Mouse (Mus musculus): Measurements from ENCODE around the gene B4gat1. TPM values are rescaled to one million over a fixed set of nuclear protein-coding genes. Genes with fewer than 3 reads are reported as not detected.

Gene B4gat1
- polyA plus RNA-seq, 1 experiment from 2014 or later, result 42.8 TPM

- no peak overlapping the region for H3K27ac ChIP-seq
- H3K36me3 ChIP-seq, result peaks cover 15% of the 10 kb centered on the region
- DNase-seq (ENCODE audit: low spot score), result no peak
- H3K27me3 ChIP-seq (ENCODE audit: insufficient read depth, poor library complexity, severe bottlenecking), result peaks cover 66% of the 10 kb centered on the region
- 23% methylated on average over 9 of the region's 9 CpGs for WGBS
- H3K4me3 ChIP-seq, result no peak overlapping the region
- H3K9me3 ChIP-seq, result no peaks in the 10 kb centered on the region
- H3K4me1 ChIP-seq, result peaks cover 69% of the 10 kb centered on the region
These were observed 15.3 kb downstream of the B4gat1 start for GRCm38 (mm10) chr19:5053909-5054308.

- WGBS, result 11% methylated on average over 6 of the region's 6 CpGs
- Histone ChIP-seq H3K27ac (peak overlapping the region; percentile 38; the same call in 1 of the 2 replicates), H3K27me3 (ENCODE audit: insufficient read depth, poor library complexity, severe bottlenecking) (peaks cover 52% of the 10 kb centered on the region), H3K4me3 (no peak overlapping the region), H3K4me1 (peaks cover 69% of the 10 kb centered on the region), H3K9me3 (no peaks in the 10 kb centered on the region), H3K36me3 (peaks cover 8% of the 10 kb centered on the region; the same call in 1 of the 2 replicates)
- no peak for DNase-seq (ENCODE audit: low spot score)
These were observed 17.6 kb downstream of the B4gat1 start for GRCm38 (mm10) chr19:5056251-5056650.

GRCm38 (mm10) chr19:5057876-5058775, 19.5 kb downstream of the B4gat1 start:
- peaks cover 34% of the 10 kb centered on the region for H3K27me3 ChIP-seq (ENCODE audit: insufficient read depth, poor library complexity, severe bottlenecking)
- H3K27ac ChIP-seq, result peak overlapping the region; percentile 85
- H3K9me3 ChIP-seq, result no peaks in the 10 kb centered on the region
- H3K4me1 ChIP-seq, result peaks cover 62% of the 10 kb centered on the region
- no peak for DNase-seq (ENCODE audit: low spot score)
- H3K4me3 ChIP-seq, result 0 out of 2 replicates have a peak overlapping the region, but pooled peaks have one; percentile 15
- H3K36me3 ChIP-seq, result peaks cover 5% of the 10 kb centered on the region; the same call in 1 of the 2 replicates
- 20% methylated on average over 16 of the region's 16 CpGs for WGBS

GRCm38 (mm10) chr19:5058801-5059771, 20.5 kb downstream of the B4gat1 start:
- peak; percentile 84 for DNase-seq (ENCODE audit: low spot score)

GRCm38 (mm10) chr19:5060365-5061330, 22.0 kb downstream of the B4gat1 start:
- peaks cover 60% of the 10 kb centered on the region for H3K4me1 ChIP-seq
- WGBS, result 40% methylated on average over 5 of the region's 5 CpGs
- H3K27ac ChIP-seq, result peak overlapping the region; percentile 85
- no peak overlapping the region for H3K4me3 ChIP-seq
- no peaks in the 10 kb centered on the region for H3K36me3 ChIP-seq
- DNase-seq (ENCODE audit: low spot score), result no peak
- peaks cover 10% of the 10 kb centered on the region; the same call in 1 of the 2 replicates for H3K27me3 ChIP-seq (ENCODE audit: insufficient read depth, poor library complexity, severe bottlenecking)
- no peaks in the 10 kb centered on the region for H3K9me3 ChIP-seq

More at GRCm38 (mm10) chr19:5058801-5059771, 20.5 kb downstream of the B4gat1 start:
- H3K9me3 ChIP-seq, result no peaks in the 10 kb centered on the region
- peak overlapping the region; percentile 85 for H3K27ac ChIP-seq
- 9% methylated on average over 10 of the region's 10 CpGs for WGBS
- H3K4me3 ChIP-seq, result peak overlapping the region; percentile 15
- no peaks in the 10 kb centered on the region for H3K36me3 ChIP-seq
- peaks cover 24% of the 10 kb centered on the region for H3K27me3 ChIP-seq (ENCODE audit: insufficient read depth, poor library complexity, severe bottlenecking)
- H3K4me1 ChIP-seq, result peaks cover 60% of the 10 kb centered on the region

- H3K27me3 ChIP-seq (ENCODE audit: insufficient read depth, poor library complexity, severe bottlenecking), result peaks cover 10% of the 10 kb centered on the region; the same call in 1 of the 2 replicates
- WGBS, result 82% methylated on average over 5 of the region's 5 CpGs
- 0 out of 2 replicates have a peak overlapping the region, but pooled peaks have one; percentile 2 for H3K27ac ChIP-seq
- no peak overlapping the region for H3K4me3 ChIP-seq
- H3K9me3 ChIP-seq, result no peaks in the 10 kb centered on the region
- no peaks in the 10 kb centered on the region for H3K36me3 ChIP-seq
- H3K4me1 ChIP-seq, result peaks cover 54% of the 10 kb centered on the region
- DNase-seq (ENCODE audit: low spot score), result no peak
These were observed 23.4 kb downstream of the B4gat1 start for GRCm38 (mm10) chr19:5062041-5062440.

- H3K4me3 ChIP-seq, result no peak overlapping the region
- no peak for DNase-seq (ENCODE audit: low spot score)
- H3K36me3 ChIP-seq, result no peaks in the 10 kb centered on the region
- peaks cover 8% of the 10 kb centered on the region for H3K27me3 ChIP-seq (ENCODE audit: insufficient read depth, poor library complexity, severe bottlenecking)
- peaks cover 57% of the 10 kb centered on the region for H3K4me1 ChIP-seq
- H3K27ac ChIP-seq, result 0 out of 2 replicates have a peak overlapping the region, but pooled peaks have one; percentile 2
- no peaks in the 10 kb centered on the region for H3K9me3 ChIP-seq
- 66% methylated on average over 6 of the region's 6 CpGs for WGBS
These were observed 23.8 kb downstream of the B4gat1 start for GRCm38 (mm10) chr19:5062446-5062845.

GRCm38 (mm10) chr19:5065104-5065503, 26.5 kb downstream of the B4gat1 start:
- Histone ChIP-seq H3K36me3 (no peaks in the 10 kb centered on the region), H3K4me3 (no peak overlapping the region), H3K9me3 (no peaks in the 10 kb centered on the region), H3K27ac (peak overlapping the region; percentile 42), H3K4me1 (peaks cover 58% of the 10 kb centered on the region), H3K27me3 (ENCODE audit: insufficient read depth, poor library complexity, severe bottlenecking) (peaks cover 28% of the 10 kb centered on the region)
- DNase-seq (ENCODE audit: low spot score), result no peak
- 65% methylated on average over 7 of the region's 7 CpGs for WGBS

GRCm38 (mm10) chr19:5067040-5067799, 28.6 kb downstream of the B4gat1 start:
- Histone ChIP-seq H3K4me1 (peaks cover 62% of the 10 kb centered on the region), H3K4me3 (peak overlapping the region; percentile 72), H3K36me3 (no peaks in the 10 kb centered on the region), H3K27me3 (ENCODE audit: insufficient read depth, poor library complexity, severe bottlenecking) (peaks cover 43% of the 10 kb centered on the region), H3K9me3 (no peaks in the 10 kb centered on the region), H3K27ac (peak overlapping the region; percentile 92)
- WGBS, result 4% methylated on average over 15 of the region's 15 CpGs
- DNase-seq (ENCODE audit: low spot score), result no peak

- peaks cover 61% of the 10 kb centered on the region for H3K4me1 ChIP-seq
These were observed 29.4 kb downstream of the B4gat1 start, which contains the start of gene Cd248 for GRCm38 (mm10) chr19:5067867-5068569. TSS of gene Cd248 (plus strand) at chr19:5068078.

More at GRCm38 (mm10) chr19:5067867-5068569, 29.4 kb downstream of the B4gat1 start, which contains the start of gene Cd248:
- Histone ChIP-seq H3K36me3 (no peaks in the 10 kb centered on the region), H3K27ac (peak within 1 kb of the TSS; percentile 92), H3K9me3 (no peaks in the 10 kb centered on the region), H3K27me3 (ENCODE audit: insufficient read depth, poor library complexity, severe bottlenecking) (peaks cover 43% of the 10 kb centered on the region), H3K4me3 (peak within 1 kb of the TSS; percentile 72)
- peak; percentile 90 for DNase-seq (ENCODE audit: low spot score)
- WGBS, result 1% methylated on average over 56 of the region's 56 CpGs
